Mouse (Mus musculus): ENCODE data around the gene Flvcr2. TPM values are rescaled to one million over a fixed set of nuclear protein-coding genes. Genes with fewer than 3 reads are reported as not detected.
A peak's percentile ranks its signal among the peaks of the same experiment; 100 is the strongest.

The Flvcr2 gene
- polyA plus RNA-seq, 1 experiment from 2014 or later = 2.3 TPM

DNA sequence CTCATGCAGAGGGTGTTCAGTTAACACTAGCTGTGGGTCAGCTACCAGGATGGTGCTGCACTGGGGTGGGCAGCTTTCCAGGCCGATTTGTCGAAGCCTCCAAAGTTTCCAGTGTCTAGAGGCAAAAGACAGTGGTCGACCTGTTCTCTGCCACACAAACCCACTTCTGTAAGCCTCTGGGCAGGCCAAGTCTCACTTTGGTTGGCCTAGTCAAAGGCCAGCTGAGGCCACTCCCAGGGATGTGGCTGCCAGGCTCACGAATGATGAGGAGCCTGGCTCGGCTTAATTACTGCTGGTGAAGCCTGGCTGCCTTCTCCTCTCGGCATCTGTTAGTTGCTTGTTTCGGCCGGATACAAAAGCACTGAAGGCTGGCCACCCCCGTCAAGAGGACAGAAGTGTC lies 53.7 kb downstream of the Flvcr2 start:
- no peak overlapping the region for H3K4me2 ChIP-seq (replicated peaks)
- peak; percentile 57 for ATAC-seq (ENCODE audit: insufficient number of reproducible peaks, low FRiP score, low TSS enrichment, low read depth)

DNA sequence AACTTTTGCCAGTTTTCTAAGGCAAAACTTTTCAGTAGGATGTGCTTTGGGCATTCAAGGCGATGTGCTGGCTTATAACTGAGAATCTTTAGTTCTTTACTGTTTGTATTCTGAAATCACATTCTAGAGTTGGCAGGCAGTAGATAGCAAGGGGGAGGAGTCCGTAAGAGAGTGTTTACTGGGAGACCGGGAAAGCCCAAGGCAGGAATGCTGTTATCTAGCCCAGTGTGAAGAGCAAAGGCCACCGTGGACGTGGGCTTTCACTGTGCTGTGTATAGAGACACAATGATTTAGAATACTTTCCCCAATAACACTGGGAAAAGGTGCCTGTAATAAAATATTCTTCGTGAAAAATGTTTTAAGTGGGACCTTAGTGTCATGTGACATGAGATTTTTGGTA lies 63.4 kb downstream of the Flvcr2 start:
- Histone ChIP-seq H3K4me3 (replicated peaks) (no peak overlapping the region), H3K4me1 (no peaks in the 10 kb centered on the region), H3K9me3 (replicated peaks) (no peaks in the 10 kb centered on the region), H3K9ac (no peak overlapping the region), H3K27ac (replicated peaks) (no peak overlapping the region), H3K36me3 (peaks cover 32% of the 10 kb centered on the region), H3K27me3 (no peaks in the 10 kb centered on the region), H3K4me2 (replicated peaks) (no peak overlapping the region)
- ATAC-seq (ENCODE audit: insufficient number of reproducible peaks, low FRiP score, low TSS enrichment, low read depth) = no peak
- WGBS = 79% methylated on average over 6 of the region's 6 CpGs

More for the DNA sequence above, 53.7 kb downstream of the Flvcr2 start:
- Histone ChIP-seq H3K36me3 (no peaks in the 10 kb centered on the region), H3K9ac (no peak overlapping the region), H3K4me3 (replicated peaks) (no peak overlapping the region), H3K9me3 (replicated peaks) (no peaks in the 10 kb centered on the region), H3K4me1 (no peaks in the 10 kb centered on the region), H3K27me3 (no peaks in the 10 kb centered on the region), H3K27ac (replicated peaks) (no peak overlapping the region)
- 35% methylated on average over 9 of the region's 9 CpGs for WGBS

DNA sequence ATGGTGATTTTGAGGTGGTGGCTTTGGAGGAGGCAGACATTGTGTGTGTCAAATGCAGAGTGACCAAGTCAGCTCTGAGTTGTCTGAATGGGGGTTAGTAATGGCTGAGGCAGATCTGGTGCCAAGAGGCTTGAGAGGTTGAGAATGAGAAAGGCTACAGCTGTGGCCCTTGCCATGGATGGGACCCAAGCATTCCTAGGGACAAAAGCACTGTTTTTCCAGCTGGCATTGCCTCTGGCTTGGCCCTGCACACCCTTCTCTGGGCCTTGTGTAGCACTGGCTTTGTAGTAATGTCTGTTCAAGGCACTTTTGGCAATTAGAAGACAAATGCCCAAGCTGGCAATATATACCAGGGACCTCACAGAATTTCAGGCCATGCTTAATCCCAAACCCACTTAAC lies 64.6 kb downstream of the Flvcr2 start:
- peaks cover 42% of the 10 kb centered on the region for H3K36me3 ChIP-seq

DNA sequence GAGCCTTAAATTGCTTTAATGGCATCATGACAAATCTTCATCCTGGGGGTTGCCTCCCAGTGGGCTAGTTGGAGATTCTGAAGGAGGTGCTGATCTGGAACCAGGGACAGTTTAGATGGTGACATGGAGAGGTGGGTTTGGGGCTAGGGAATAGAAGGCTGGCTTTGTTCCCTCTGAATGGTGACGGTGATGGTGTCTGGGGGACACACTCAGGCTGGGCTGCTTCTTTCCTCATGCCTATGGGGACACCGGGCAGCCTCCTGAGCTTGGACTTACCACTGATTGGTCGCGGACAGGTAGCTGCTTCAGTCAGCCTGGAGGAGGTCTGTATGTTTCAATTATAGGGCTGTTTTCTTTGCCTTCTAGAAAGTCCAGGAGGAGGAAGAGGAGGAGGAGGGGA lies 65.3 kb downstream of the Flvcr2 start:
- 94% methylated on average over 4 of the region's 4 CpGs for whole genome bisulfite sequencing
- no peak overlapping the region for H3K4me2 ChIP-seq (replicated peaks)
- H3K9me3 ChIP-seq (replicated peaks) = no peaks in the 10 kb centered on the region
- H3K4me1 ChIP-seq = no peaks in the 10 kb centered on the region
- H3K9ac ChIP-seq = no peak overlapping the region
- peaks cover 49% of the 10 kb centered on the region for H3K36me3 ChIP-seq
- ATAC-seq (ENCODE audit: insufficient number of reproducible peaks, low FRiP score, low TSS enrichment, low read depth) = no peak
- H3K27me3 ChIP-seq = no peaks in the 10 kb centered on the region
- H3K27ac ChIP-seq (replicated peaks) = no peak overlapping the region
- no peak overlapping the region for H3K4me3 ChIP-seq (replicated peaks)

More for the DNA sequence above, 64.6 kb downstream of the Flvcr2 start:
- no peak overlapping the region for H3K27ac ChIP-seq (replicated peaks)
- H3K9ac ChIP-seq = no peak overlapping the region
- no peaks in the 10 kb centered on the region for H3K9me3 ChIP-seq (replicated peaks)
- no peaks in the 10 kb centered on the region for H3K27me3 ChIP-seq
- no peaks in the 10 kb centered on the region for H3K4me1 ChIP-seq
- ATAC-seq (ENCODE audit: insufficient number of reproducible peaks, low FRiP score, low TSS enrichment, low read depth) = no peak
- no peak overlapping the region for H3K4me3 ChIP-seq (replicated peaks)
- H3K4me2 ChIP-seq (replicated peaks) = no peak overlapping the region

DNA sequence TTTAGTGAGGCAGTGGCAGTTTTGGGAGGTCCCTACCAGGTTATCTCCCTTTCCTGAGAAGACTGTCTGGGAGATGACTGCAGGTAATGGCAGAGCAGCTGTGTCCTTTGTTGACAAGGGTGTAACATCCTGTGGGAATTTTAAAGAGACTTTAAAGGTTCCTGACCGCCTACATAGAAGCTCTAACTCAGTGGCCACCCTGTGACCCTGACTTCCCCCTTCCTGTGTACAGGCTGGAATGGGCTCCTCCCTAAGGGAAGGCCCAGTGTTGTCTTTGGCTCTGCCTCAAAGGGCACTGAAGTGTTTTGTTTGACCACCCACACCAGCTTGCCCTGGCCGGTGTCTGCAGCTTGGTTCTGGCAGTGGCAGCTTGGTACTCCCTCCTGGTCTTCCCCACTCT lies 67.3 kb downstream of the Flvcr2 start:
- Histone ChIP-seq H3K4me1 (no peaks in the 10 kb centered on the region), H3K9me3 (replicated peaks) (no peaks in the 10 kb centered on the region), H3K36me3 (peaks cover 59% of the 10 kb centered on the region), H3K27me3 (no peaks in the 10 kb centered on the region), H3K4me3 (replicated peaks) (no peak overlapping the region), H3K9ac (no peak overlapping the region), H3K27ac (replicated peaks) (no peak overlapping the region), H3K4me2 (replicated peaks) (no peak overlapping the region)
- ATAC-seq (ENCODE audit: insufficient number of reproducible peaks, low FRiP score, low TSS enrichment, low read depth) = no peak
- 79% methylated on average over 2 of the region's 2 CpGs for WGBS

DNA sequence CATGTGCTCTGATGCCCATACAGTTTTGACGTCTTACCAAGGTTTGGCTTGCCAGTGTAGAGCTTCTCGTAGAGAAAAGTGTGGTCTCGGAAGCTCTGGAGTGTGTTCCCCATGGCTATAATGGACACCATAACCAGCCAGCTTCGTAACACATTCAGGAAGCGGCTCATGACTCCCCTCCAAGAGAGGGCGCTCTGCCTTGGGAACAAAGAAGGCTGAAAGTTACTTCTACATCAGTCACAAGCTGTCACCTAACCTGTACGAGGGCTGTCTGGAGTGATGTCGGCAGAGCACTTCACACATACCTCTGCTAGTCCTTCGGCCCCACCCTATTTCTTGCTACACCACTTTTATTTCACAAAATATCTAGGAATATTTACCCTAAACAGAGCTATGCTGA lies 75.7 kb downstream of the Flvcr2 start:
- peaks cover 35% of the 10 kb centered on the region for H3K36me3 ChIP-seq
- H3K4me2 ChIP-seq (replicated peaks) = no peak overlapping the region
- no peak overlapping the region for H3K27ac ChIP-seq (replicated peaks)
- H3K9ac ChIP-seq = no peak overlapping the region
- WGBS = 74% methylated on average over 9 of the region's 9 CpGs
- H3K9me3 ChIP-seq (replicated peaks) = no peaks in the 10 kb centered on the region
- H3K4me3 ChIP-seq (replicated peaks) = no peak overlapping the region
- peaks cover 16% of the 10 kb centered on the region for H3K4me1 ChIP-seq
- H3K27me3 ChIP-seq = no peaks in the 10 kb centered on the region
- no peak for ATAC-seq (ENCODE audit: insufficient number of reproducible peaks, low FRiP score, low TSS enrichment, low read depth)

DNA sequence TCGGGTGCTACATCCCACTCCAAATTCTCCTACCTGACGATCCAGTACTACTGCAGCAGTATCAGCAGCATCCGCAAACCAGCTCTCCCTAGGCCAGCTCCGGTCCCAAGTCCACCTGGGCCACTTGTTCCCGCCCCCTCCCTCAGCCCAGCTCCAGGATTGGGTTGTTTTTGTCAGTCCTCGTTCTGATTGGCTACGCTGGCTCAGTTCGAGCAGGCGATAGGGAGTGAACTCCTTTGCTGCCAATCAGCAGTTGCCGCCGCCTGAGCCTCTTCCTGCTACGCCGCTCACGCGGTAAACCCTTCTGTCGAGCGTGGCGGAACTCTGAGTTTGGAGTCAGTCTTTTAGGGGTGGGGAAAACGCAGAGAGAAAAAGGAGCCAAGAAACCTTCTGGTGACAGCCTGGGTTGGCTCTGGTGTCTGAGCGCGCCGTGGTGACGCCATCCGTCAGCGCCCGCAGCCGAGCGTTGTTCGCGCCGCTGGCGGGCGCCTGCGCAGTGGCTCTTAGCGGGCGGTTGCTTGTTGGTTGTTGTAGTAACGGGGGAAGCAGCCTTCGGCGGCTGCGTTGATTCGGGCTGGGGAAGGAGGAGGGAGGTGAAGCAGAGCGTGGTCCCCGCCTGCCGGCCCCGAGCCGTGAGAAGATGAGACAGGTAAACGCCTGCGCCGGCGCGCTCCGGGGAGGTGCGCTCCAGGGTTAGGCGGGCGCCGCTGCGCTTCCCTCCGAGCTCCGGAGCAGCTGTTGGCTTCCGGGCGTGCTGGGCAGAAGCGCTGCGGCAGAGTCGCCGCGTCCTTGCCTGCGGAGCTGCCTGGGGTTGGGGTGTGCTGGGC lies 78.3 kb downstream of the Flvcr2 start, which contains the start of the genes Erg28 and Ttll5:
Gene Erg28, minus strand, starts transcription at position 113 of the 827 bp plus-strand sequence.
Gene Ttll5, plus strand, starts transcription at position 222 of the 827 bp plus-strand sequence.
- under 1% methylated on average over 67 of the region's 67 CpGs for WGBS
- Histone ChIP-seq H3K4me3 (replicated peaks) (peak within 1 kb of the TSS; percentile 71), H3K4me1 (peaks cover 16% of the 10 kb centered on the region), H3K4me2 (replicated peaks) (peak within 1 kb of the TSS; percentile 72), H3K9ac (peak within 1 kb of the TSS; percentile 57), H3K27me3 (no peaks in the 10 kb centered on the region), H3K27ac (replicated peaks) (peak within 1 kb of the TSS; percentile 99), H3K9me3 (replicated peaks) (no peaks in the 10 kb centered on the region), H3K36me3 (peaks cover 24% of the 10 kb centered on the region)
- peak; percentile 96 for ATAC-seq (ENCODE audit: insufficient number of reproducible peaks, low FRiP score, low TSS enrichment, low read depth)

DNA sequence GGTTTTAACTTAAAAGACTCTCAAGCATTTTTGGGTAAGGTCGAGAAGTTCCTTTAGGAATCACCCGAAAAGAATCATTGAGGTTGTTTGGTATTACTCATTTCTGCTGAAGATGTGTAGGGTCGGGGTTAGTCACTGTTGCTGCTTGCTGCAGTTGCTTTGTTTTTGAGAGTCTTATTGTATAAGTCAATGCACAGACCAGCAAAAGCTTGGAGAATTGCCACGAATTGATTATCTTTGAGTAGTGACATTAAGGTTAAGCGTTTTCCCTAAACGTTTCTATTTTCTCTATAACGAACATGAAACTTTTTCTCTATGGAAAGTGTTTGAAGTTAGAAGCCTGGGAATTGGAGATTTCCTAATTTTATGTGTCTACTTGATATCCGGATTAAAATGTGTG lies 79.0 kb downstream of the Flvcr2 start:
- WGBS = 5% methylated on average over 8 of the region's 8 CpGs
- Histone ChIP-seq H3K27ac (replicated peaks) (peak overlapping the region; percentile 99), H3K4me3 (replicated peaks) (peak overlapping the region; percentile 71), H3K9me3 (replicated peaks) (no peaks in the 10 kb centered on the region), H3K4me2 (replicated peaks) (peak overlapping the region; percentile 64), H3K27me3 (no peaks in the 10 kb centered on the region), H3K4me1 (peaks cover 16% of the 10 kb centered on the region), H3K9ac (peak overlapping the region; percentile 57), H3K36me3 (peaks cover 19% of the 10 kb centered on the region)
- no peak for ATAC-seq (ENCODE audit: insufficient number of reproducible peaks, low FRiP score, low TSS enrichment, low read depth)

DNA sequence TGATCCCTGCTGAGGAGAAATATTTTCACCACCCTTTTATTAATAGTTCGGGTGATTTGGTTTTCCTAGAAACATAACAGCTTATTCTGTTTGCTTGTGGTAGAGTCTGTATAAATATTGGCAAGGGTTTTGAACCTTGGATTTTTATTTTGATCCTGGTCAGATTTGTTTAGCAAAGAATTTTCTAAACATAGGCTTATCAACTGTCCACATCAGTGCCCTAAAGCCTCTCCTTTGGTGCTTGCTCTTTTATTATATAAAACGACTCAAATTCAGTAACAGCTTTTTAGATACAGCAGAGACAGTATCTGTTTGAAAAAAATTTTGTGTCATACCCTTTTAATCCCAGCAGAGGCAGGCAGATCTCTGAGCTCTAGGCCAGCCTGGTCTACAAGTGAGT lies 79.5 kb downstream of the Flvcr2 start:
- H3K9ac ChIP-seq = no peak overlapping the region
- ATAC-seq (ENCODE audit: insufficient number of reproducible peaks, low FRiP score, low TSS enrichment, low read depth) = no peak

DNA sequence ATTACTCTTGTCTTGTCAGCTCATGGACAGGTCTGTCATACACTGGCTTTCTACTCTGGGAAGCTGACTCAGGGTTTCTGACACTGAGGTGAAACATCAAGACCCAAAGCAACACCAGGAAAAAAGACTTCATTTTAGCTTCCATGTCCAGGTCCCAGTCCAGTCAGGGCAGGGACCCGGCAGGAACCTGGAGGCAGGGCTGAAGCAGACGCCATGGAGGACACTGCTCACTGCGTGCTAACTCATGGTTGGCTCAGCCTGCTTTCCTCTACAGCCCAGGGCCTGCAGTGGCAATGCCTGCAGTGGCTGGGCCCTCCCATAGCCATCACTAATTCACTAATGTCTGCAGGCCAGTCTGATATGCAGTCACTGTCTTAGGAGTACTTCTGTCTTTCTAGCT lies 82.5 kb downstream of the Flvcr2 start:
- H3K4me3 ChIP-seq (replicated peaks) = no peak overlapping the region
- peaks cover 5% of the 10 kb centered on the region for H3K4me1 ChIP-seq
- H3K4me2 ChIP-seq (replicated peaks) = no peak overlapping the region
- H3K36me3 ChIP-seq = peaks cover 29% of the 10 kb centered on the region
- ATAC-seq (ENCODE audit: insufficient number of reproducible peaks, low FRiP score, low TSS enrichment, low read depth) = no peak
- 87% methylated on average over 3 of the region's 3 CpGs for WGBS
- no peaks in the 10 kb centered on the region for H3K27me3 ChIP-seq
- no peak overlapping the region for H3K9ac ChIP-seq
- no peaks in the 10 kb centered on the region for H3K9me3 ChIP-seq (replicated peaks)
- no peak overlapping the region for H3K27ac ChIP-seq (replicated peaks)

More for the DNA sequence above, 79.5 kb downstream of the Flvcr2 start:
- Histone ChIP-seq H3K27ac (replicated peaks) (no peak overlapping the region), H3K9me3 (replicated peaks) (no peaks in the 10 kb centered on the region), H3K36me3 (peaks cover 14% of the 10 kb centered on the region), H3K4me2 (replicated peaks) (peak overlapping the region; percentile 64; the same call in 1 of the 2 replicates), H3K4me3 (replicated peaks) (0 out of 2 replicates have a peak overlapping the region, but pooled peaks have one; percentile 71), H3K27me3 (no peaks in the 10 kb centered on the region), H3K4me1 (peaks cover 16% of the 10 kb centered on the region)
- 66% methylated on average over 2 of the region's 2 CpGs for WGBS

DNA sequence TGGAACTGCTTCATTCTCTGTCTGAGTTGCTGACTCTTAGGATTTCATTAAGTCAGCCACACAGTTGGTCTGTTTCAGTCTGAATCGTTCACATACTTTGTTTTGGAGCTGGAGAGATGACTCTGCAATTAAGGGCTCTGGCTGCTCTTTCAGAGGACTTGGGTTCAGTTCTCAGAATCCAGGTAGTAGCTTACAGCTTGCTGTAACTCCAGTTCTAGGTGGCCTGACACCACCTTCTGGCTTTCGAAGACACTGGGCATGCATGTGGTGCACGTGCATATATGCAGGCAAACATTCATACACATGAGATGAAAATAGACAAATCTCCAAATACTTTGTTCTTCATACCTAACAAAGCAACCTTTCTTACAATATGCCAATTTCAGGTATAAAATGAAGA lies 83.5 kb downstream of the Flvcr2 start:
- Histone ChIP-seq H3K27me3 (no peaks in the 10 kb centered on the region), H3K4me1 (0 out of 2 replicates have a peak, but pooled peaks cover 2% of the 10 kb centered on the region), H3K4me2 (replicated peaks) (no peak overlapping the region), H3K4me3 (replicated peaks) (no peak overlapping the region), H3K36me3 (peaks cover 32% of the 10 kb centered on the region), H3K9me3 (replicated peaks) (no peaks in the 10 kb centered on the region), H3K27ac (replicated peaks) (no peak overlapping the region), H3K9ac (no peak overlapping the region)
- ATAC-seq (ENCODE audit: insufficient number of reproducible peaks, low FRiP score, low TSS enrichment, low read depth) = no peak
- 95% methylated on average over 3 of the region's 3 CpGs for WGBS

DNA sequence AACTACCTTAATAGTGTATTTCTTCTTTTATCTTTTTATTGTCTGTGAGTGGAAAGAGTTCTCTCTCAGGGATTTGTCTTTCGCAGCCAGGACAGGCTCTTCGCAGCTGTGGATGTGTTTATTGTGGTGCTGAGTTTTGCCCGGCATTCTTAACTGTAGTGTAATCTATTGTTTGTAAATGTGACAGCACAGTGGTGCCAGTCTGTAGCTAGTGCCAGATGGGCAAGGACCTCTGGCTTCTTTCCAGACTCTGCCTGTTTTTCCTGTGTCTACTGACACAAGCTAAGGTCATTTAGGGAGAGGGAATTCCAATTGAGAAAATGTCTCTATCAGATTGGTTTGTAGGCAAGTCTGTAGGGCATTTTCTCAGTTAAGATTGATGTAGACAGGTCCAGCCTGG lies 84.4 kb downstream of the Flvcr2 start:
- Histone ChIP-seq H3K4me1 (no peaks in the 10 kb centered on the region), H3K4me2 (replicated peaks) (no peak overlapping the region), H3K27me3 (no peaks in the 10 kb centered on the region), H3K27ac (replicated peaks) (no peak overlapping the region), H3K9me3 (replicated peaks) (no peaks in the 10 kb centered on the region), H3K9ac (no peak overlapping the region), H3K36me3 (peaks cover 32% of the 10 kb centered on the region), H3K4me3 (replicated peaks) (no peak overlapping the region)
- WGBS = 86% methylated on average over 3 of the region's 3 CpGs
- no peak for ATAC-seq (ENCODE audit: insufficient number of reproducible peaks, low FRiP score, low TSS enrichment, low read depth)

All from embryonic facial prominence, embryonic 15.5 days (tissue).